Mouse (Mus musculus): Measurements from ENCODE around the gene Dmxl2. TPM values are rescaled to one million over a fixed set of nuclear protein-coding genes. Genes with fewer than 3 reads are reported as not detected.
A peak's percentile ranks its signal among the peaks of the same experiment; 100 is the strongest.

Dmxl2 gene
- polyA plus RNA-seq, 1 experiment from 2014 or later, result 7.7 TPM

DNA sequence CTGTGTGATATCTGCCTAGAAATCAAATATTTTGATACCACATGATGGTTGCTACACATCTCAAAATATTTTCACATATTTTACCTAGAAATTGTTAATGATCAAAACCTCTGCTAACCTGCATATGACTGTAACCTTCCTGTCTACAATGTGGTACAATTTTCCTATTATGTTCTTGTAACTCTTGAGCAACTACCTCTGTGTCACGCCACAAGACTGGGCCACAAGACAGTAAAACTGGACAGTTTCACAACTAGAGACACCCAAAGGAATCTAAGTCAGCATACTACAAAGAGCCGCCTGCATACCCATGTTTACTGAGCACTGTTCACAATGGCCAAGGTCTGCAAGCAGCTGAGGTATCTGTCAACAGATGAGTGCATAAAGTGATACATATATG is 32.1 kb downstream of the Dmxl2 start:
- H3K27ac ChIP-seq (ENCODE audit: poor library complexity, severe bottlenecking), result no peak overlapping the region
- ATAC-seq (ENCODE audit: insufficient number of reproducible peaks, low FRiP score), result no peak
- H3K36me3 ChIP-seq, result no peaks in the 10 kb centered on the region
- H3K9ac ChIP-seq, result no peak overlapping the region
- 84% methylated on average over 2 of the region's 2 CpGs for WGBS
- H3K4me1 ChIP-seq (replicated peaks), result no peaks in the 10 kb centered on the region
- H3K9me3 ChIP-seq (replicated peaks), result no peaks in the 10 kb centered on the region
- H3K4me3 ChIP-seq, result no peak overlapping the region
- no peak overlapping the region for H3K4me2 ChIP-seq
- no peaks in the 10 kb centered on the region for H3K27me3 ChIP-seq (replicated peaks)

DNA sequence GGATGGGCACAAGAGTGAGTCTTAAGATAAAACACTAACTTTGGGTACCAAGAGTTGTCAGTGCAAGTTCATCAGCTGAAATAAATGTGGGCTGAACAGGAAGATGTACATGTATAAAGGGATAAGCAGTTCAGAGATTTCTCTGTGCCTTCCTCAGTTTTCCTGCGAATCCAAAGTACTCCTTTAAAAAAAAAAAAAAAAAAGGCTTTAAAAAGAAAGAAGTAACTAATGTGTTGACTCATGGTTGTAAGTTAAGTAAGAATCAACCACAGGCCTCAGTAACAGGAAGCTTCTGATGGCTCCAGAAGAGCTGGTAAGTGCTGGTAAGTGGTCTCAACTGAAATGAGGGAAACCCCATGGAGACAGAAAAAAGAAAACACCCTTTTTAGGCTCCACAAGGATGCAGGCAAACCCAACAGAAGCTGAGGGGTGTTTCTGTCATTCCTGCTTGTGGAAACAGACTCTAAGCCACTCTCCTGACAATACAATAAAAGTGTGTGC is 33.9 kb downstream of the Dmxl2 start:
- Histone ChIP-seq H3K4me2 (no peak overlapping the region), H3K4me1 (replicated peaks) (no peaks in the 10 kb centered on the region), H3K27me3 (replicated peaks) (no peaks in the 10 kb centered on the region), H3K9me3 (replicated peaks) (no peaks in the 10 kb centered on the region), H3K36me3 (no peaks in the 10 kb centered on the region), H3K4me3 (no peak overlapping the region), H3K27ac (ENCODE audit: poor library complexity, severe bottlenecking) (no peak overlapping the region), H3K9ac (no peak overlapping the region)
- ATAC-seq (ENCODE audit: insufficient number of reproducible peaks, low FRiP score), result no peak
- WGBS, result 84% methylated on average over 1 of the region's 1 CpGs

- Histone ChIP-seq H3K27me3 (replicated peaks) (no peaks in the 10 kb centered on the region), H3K36me3 (no peaks in the 10 kb centered on the region), H3K4me3 (no peak overlapping the region), H3K9ac (no peak overlapping the region), H3K27ac (ENCODE audit: poor library complexity, severe bottlenecking) (no peak overlapping the region), H3K4me2 (no peak overlapping the region), H3K9me3 (replicated peaks) (no peaks in the 10 kb centered on the region), H3K4me1 (replicated peaks) (no peaks in the 10 kb centered on the region)
- WGBS, result 79% methylated on average over 4 of the region's 4 CpGs
- no peak for ATAC-seq (ENCODE audit: insufficient number of reproducible peaks, low FRiP score)
Measured at GRCm38 (mm10) chr9:54463483-54464054, 37.9 kb downstream of the Dmxl2 start.

DNA sequence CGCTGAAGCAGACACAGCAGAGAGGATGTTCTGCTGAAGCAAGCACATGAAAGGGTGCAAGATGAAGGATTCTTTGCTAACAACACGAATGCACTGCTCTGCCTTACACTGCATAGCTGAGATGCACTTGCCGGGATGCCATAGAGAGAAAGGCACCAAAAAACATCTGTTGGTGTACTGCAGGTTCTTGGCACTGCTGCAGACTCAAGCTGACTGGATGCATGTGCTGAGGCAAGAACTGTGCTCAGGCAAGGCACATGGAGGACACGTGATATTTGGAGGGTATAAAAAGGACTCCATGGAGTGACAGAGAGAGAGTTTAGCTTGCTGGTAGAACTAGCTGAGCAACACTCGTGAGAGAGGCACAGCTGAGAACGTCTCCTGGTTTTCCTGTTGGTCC is 62.4 kb downstream of the Dmxl2 start:
- Histone ChIP-seq H3K9ac (no peak overlapping the region), H3K36me3 (no peaks in the 10 kb centered on the region), H3K27ac (ENCODE audit: poor library complexity, severe bottlenecking) (no peak overlapping the region), H3K4me3 (no peak overlapping the region), H3K4me1 (replicated peaks) (no peaks in the 10 kb centered on the region), H3K9me3 (replicated peaks) (no peaks in the 10 kb centered on the region), H3K27me3 (replicated peaks) (no peaks in the 10 kb centered on the region), H3K4me2 (no peak overlapping the region)
- WGBS, result 77% methylated on average over 6 of the region's 6 CpGs
- no peak for ATAC-seq (ENCODE audit: insufficient number of reproducible peaks, low FRiP score)

DNA sequence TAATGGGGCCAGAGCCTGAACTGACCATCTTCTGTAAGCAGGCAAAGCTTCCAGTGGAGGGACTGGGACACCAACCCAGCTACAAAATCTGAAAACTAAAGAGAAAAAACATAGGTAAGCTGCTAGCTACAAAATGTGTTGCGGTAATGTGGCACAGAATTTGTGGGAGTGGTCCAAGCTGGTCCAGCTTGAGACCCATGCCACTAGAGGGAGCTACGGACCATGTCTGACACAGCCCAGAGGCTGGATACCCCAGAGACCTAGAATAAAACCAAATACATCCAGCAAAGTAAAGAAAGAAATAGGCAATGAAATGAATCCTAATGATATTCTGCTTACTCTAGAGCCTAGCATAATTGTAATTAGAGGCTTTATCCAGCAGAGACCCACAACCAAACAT is 63.2 kb downstream of the Dmxl2 start:
- Histone ChIP-seq H3K9ac (no peak overlapping the region), H3K4me2 (no peak overlapping the region), H3K36me3 (no peaks in the 10 kb centered on the region), H3K27ac (ENCODE audit: poor library complexity, severe bottlenecking) (no peak overlapping the region), H3K4me3 (no peak overlapping the region), H3K9me3 (replicated peaks) (no peaks in the 10 kb centered on the region), H3K27me3 (replicated peaks) (no peaks in the 10 kb centered on the region), H3K4me1 (replicated peaks) (no peaks in the 10 kb centered on the region)
- 27% methylated on average over 2 of the region's 2 CpGs for WGBS
- ATAC-seq (ENCODE audit: insufficient number of reproducible peaks, low FRiP score), result peak; percentile 63; the same call in 1 of the 2 replicates

DNA sequence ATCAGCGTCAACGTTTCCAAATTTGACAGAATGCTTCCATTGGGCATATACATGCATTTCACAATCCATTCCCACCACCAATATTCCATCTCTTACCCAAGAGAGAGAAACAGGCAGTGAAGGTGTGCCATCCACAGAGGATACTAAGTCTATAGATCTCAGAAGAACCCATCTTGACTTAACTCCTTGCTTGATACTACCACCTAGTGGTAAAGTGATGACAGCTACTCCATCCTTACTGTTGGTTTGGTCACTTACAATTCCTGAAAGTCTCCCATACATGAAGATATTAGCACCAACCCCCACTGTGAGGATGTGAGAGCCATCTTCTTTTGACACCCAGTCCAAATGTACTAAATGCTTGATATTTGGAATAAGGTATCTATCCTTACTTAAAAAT is 85.2 kb downstream of the Dmxl2 start:
- 94% methylated on average over 2 of the region's 2 CpGs for WGBS

DNA sequence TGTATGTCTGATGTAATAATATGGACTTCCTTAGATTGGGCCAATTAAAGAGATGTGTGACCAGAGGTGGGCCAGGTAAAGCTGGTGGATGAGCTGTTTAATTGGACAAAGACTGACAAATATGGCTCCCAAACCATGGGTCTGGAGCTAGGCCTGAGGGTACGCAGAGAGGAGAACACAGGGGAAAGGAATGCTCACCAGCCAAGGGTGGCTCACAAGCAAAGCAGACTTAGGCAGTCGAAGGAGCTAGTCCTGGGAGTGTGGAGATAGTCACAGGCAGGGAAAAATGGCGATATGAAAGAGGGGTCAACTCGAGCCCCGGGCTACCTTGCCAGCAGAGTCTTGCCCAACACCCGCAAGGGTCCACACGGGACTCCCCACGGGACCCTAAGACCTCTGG is 144.7 kb downstream of the Dmxl2 start:
- H3K27ac ChIP-seq (ENCODE audit: poor library complexity, severe bottlenecking), result no peak overlapping the region
- no peak overlapping the region for H3K4me2 ChIP-seq
- H3K4me1 ChIP-seq (replicated peaks), result no peaks in the 10 kb centered on the region
- H3K9ac ChIP-seq, result no peak overlapping the region
- no peaks in the 10 kb centered on the region for H3K9me3 ChIP-seq (replicated peaks)
- no peak for ATAC-seq (ENCODE audit: insufficient number of reproducible peaks, low FRiP score)
- H3K36me3 ChIP-seq, result no peaks in the 10 kb centered on the region
- no peak overlapping the region for H3K4me3 ChIP-seq
- no peaks in the 10 kb centered on the region for H3K27me3 ChIP-seq (replicated peaks)
- WGBS, result 88% methylated on average over 5 of the region's 8 CpGs

More for the DNA sequence above, 85.2 kb downstream of the Dmxl2 start:
- H3K4me1 ChIP-seq (replicated peaks), result no peaks in the 10 kb centered on the region
- no peak overlapping the region for H3K4me3 ChIP-seq
- H3K9ac ChIP-seq, result no peak overlapping the region
- H3K36me3 ChIP-seq, result no peaks in the 10 kb centered on the region
- no peaks in the 10 kb centered on the region for H3K9me3 ChIP-seq (replicated peaks)
- H3K4me2 ChIP-seq, result no peak overlapping the region
- no peak overlapping the region for H3K27ac ChIP-seq (ENCODE audit: poor library complexity, severe bottlenecking)
- no peak for ATAC-seq (ENCODE audit: insufficient number of reproducible peaks, low FRiP score)
- no peaks in the 10 kb centered on the region for H3K27me3 ChIP-seq (replicated peaks)

GRCm38 (mm10) chr9:54342026-54342425 is 159.4 kb downstream of the Dmxl2 start:
- no peak for ATAC-seq (ENCODE audit: insufficient number of reproducible peaks, low FRiP score)
- Histone ChIP-seq H3K9me3 (replicated peaks) (no peaks in the 10 kb centered on the region), H3K27ac (ENCODE audit: poor library complexity, severe bottlenecking) (no peak overlapping the region), H3K4me2 (no peak overlapping the region), H3K27me3 (replicated peaks) (no peaks in the 10 kb centered on the region), H3K4me1 (replicated peaks) (no peaks in the 10 kb centered on the region), H3K9ac (no peak overlapping the region), H3K36me3 (no peaks in the 10 kb centered on the region), H3K4me3 (no peak overlapping the region)
- WGBS, result 68% methylated on average over 7 of the region's 7 CpGs

GRCm38 (mm10) chr9:54336532-54337144 is 164.8 kb downstream of the Dmxl2 start:
- no peak for ATAC-seq (ENCODE audit: insufficient number of reproducible peaks, low FRiP score)
- 42% methylated on average over 6 of the region's 6 CpGs for WGBS
- H3K4me1 ChIP-seq (replicated peaks), result no peaks in the 10 kb centered on the region
- no peaks in the 10 kb centered on the region for H3K9me3 ChIP-seq (replicated peaks)
- no peak overlapping the region for H3K27ac ChIP-seq (ENCODE audit: poor library complexity, severe bottlenecking)
- H3K27me3 ChIP-seq (replicated peaks), result no peaks in the 10 kb centered on the region
- no peak overlapping the region for H3K9ac ChIP-seq
- no peak overlapping the region for H3K4me2 ChIP-seq
- H3K36me3 ChIP-seq, result no peaks in the 10 kb centered on the region
- H3K4me3 ChIP-seq, result no peak overlapping the region

DNA sequence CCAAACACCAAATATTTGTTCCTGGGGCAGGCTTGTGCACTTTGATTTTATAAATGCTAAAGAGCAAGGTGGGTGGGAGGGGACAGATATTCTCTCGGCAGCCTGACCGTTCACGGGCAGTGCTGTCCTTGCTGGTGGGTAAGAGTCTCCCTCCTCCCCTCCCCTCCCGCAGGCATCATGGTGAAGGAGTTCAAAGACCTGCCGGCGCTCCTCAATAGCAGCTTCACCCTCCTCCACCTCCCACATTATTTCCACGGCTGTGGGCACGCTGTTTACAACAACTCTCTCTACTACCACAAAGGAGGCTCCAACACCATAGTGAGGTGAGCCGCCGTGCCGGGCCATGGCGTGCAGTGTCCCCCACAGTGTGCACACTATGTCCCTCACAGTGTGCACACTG is 165.8 kb downstream of the Dmxl2 start:
- ATAC-seq (ENCODE audit: insufficient number of reproducible peaks, low FRiP score), result no peak
- Histone ChIP-seq H3K9me3 (replicated peaks) (no peaks in the 10 kb centered on the region), H3K27me3 (replicated peaks) (no peaks in the 10 kb centered on the region), H3K27ac (ENCODE audit: poor library complexity, severe bottlenecking) (no peak overlapping the region), H3K4me1 (replicated peaks) (no peaks in the 10 kb centered on the region), H3K9ac (no peak overlapping the region), H3K36me3 (no peaks in the 10 kb centered on the region), H3K4me2 (no peak overlapping the region), H3K4me3 (no peak overlapping the region)
- WGBS, result 81% methylated on average over 12 of the region's 12 CpGs

DNA sequence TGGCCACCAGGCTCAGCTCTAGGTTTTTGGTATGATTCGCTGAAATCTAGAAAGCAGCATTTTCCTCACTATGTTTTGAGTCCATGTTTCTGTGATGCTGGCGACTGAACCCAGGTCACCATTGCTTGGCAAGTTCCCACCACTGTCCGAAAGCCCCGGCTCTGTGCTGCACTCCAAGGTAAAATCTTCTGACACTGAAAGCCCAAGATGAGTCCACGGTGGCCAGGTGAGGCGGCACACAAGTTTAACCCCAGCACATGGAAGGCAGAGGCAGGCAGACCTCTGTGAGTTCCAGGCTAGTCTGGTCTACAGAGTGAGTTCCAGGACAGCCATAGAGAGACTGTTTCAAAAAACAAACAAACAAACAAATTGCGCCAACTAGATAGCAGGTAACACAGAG is 172.2 kb downstream of the Dmxl2 start:
- Histone ChIP-seq H3K36me3 (no peaks in the 10 kb centered on the region), H3K4me3 (no peak overlapping the region), H3K9ac (no peak overlapping the region), H3K27me3 (replicated peaks) (no peaks in the 10 kb centered on the region), H3K4me1 (replicated peaks) (no peaks in the 10 kb centered on the region), H3K4me2 (no peak overlapping the region), H3K27ac (ENCODE audit: poor library complexity, severe bottlenecking) (no peak overlapping the region), H3K9me3 (replicated peaks) (no peaks in the 10 kb centered on the region)
- WGBS, result 82% methylated on average over 7 of the region's 7 CpGs
- no peak for ATAC-seq (ENCODE audit: insufficient number of reproducible peaks, low FRiP score)

DNA sequence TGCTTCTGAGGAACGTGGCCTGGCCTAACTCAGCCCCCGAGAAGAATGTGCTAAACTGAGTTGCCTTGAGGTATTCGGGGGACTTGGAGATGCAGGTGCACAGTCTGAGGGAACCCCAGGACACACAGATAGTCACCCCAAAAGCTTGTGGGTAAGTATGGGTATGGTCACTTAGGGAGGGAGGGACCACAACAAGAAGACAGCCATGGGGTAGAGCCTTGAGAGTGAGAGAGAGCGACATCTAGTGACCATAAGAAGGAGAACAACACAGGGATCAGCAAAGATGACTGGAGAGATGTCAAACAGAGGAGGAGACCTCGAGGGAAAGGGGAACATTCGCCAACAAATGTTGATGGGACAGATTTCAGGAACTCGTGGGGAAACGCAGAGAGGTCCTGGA is 178.0 kb downstream of the Dmxl2 start:
- 40% methylated on average over 8 of the region's 8 CpGs for WGBS
- no peak for ATAC-seq (ENCODE audit: insufficient number of reproducible peaks, low FRiP score)
- Histone ChIP-seq H3K4me1 (replicated peaks) (no peaks in the 10 kb centered on the region), H3K9me3 (replicated peaks) (no peaks in the 10 kb centered on the region), H3K27me3 (replicated peaks) (no peaks in the 10 kb centered on the region), H3K4me2 (no peak overlapping the region), H3K4me3 (no peak overlapping the region), H3K9ac (no peak overlapping the region), H3K36me3 (no peaks in the 10 kb centered on the region), H3K27ac (ENCODE audit: poor library complexity, severe bottlenecking) (no peak overlapping the region)
